In the genomic region with DNA sequence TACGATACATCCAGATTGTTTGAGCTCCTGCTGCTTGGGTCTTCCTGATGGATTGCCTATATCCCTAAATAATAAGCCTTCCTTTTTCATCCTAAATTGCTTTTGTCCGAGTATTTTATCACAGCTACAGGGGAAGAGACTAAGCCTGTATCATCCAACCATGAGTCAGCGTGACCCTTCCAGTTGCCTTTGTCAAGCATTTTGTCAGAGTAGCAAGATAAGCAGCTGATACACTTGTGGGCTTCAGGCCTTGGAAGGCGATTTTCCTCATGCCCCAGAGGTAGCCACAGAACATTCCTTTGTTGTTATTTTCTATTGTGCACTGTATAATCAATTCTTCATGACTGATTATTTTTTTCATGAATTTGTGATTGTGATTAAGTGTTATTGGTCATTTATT, we compare ENCODE assay signal across 28 mouse cellular contexts. TPM values are rescaled to one million over a fixed set of nuclear protein-coding genes. Genes with fewer than 3 reads are reported as not detected.
"Had no signal": no experiment of that assay in that cellular context is flagged by ENCODE, and none has a peak within 500 bp of the region (broad histone marks: within the 10 kb centered on the region; RNA-seq: fewer than 3 reads in every experiment).

No protein-coding gene starts in this region.

- H3K9me3 ChIP-seq: heart, embryonic 10.5 days; heart, embryonic 12.5 days; hindbrain, embryonic 13.5 days; hindbrain, embryonic 15.5 days; kidney, embryonic 15.5 days; limb, embryonic 13.5 days; limb, embryonic 15.5 days; liver, embryonic 12.5 days had no signal

- H3K4me1 ChIP-seq: hindbrain, embryonic 15.5 days; kidney, embryonic 15.5 days; limb, embryonic 13.5 days; limb, embryonic 15.5 days; liver, embryonic 12.5 days had no signal

- H3K4me2 ChIP-seq: heart, embryonic 12.5 days; hindbrain, embryonic 13.5 days; hindbrain, embryonic 15.5 days; kidney, embryonic 15.5 days; limb, embryonic 13.5 days; limb, embryonic 15.5 days; liver, embryonic 12.5 days had no signal

- H3K9ac ChIP-seq: heart, embryonic 12.5 days; hindbrain, embryonic 13.5 days; hindbrain, embryonic 15.5 days; kidney, embryonic 15.5 days; limb, embryonic 13.5 days; limb, embryonic 15.5 days; liver, embryonic 12.5 days had no signal

- DNase-seq: gastrocnemius, adult 2 months; gastrocnemius, postnatal 10 days; gastrocnemius, postnatal 25 days; heart, adult 18-20 months; heart, postnatal 10 days; heart, postnatal 36 days; kidney, adult 11 months; kidney, adult 2 months; kidney, adult 9 months; kidney, postnatal 14 days; kidney, postnatal 36 days; layer of hippocampus, adult 9-11 months; layer of hippocampus, postnatal 36 days; left cerebral cortex, postnatal 4 days had no signal

- ATAC-seq: hindbrain, postnatal 0 days; intestine, embryonic 16.5 days; liver, embryonic 12.5 days had no signal

- H3K4me3 ChIP-seq: gastrocnemius, adult 2 months; heart, embryonic 10.5 days; heart, embryonic 12.5 days; hindbrain, embryonic 13.5 days; hindbrain, embryonic 15.5 days; kidney, embryonic 15.5 days; limb, embryonic 13.5 days; limb, embryonic 15.5 days; liver, embryonic 12.5 days had no signal

- H3K36me3 ChIP-seq: heart, embryonic 10.5 days; heart, embryonic 12.5 days; hindbrain, embryonic 13.5 days; hindbrain, embryonic 15.5 days; kidney, embryonic 15.5 days; limb, embryonic 13.5 days; limb, embryonic 15.5 days; liver, embryonic 12.5 days had no signal

- H3K27ac ChIP-seq: gastrocnemius, adult 2 months; heart, embryonic 10.5 days; hindbrain, embryonic 13.5 days; hindbrain, embryonic 15.5 days; hindbrain, postnatal 0 days; kidney, embryonic 15.5 days; kidney, postnatal 0 days; limb, embryonic 13.5 days; limb, embryonic 15.5 days; liver, embryonic 12.5 days had no signal

- H3K27me3 ChIP-seq: heart, embryonic 12.5 days; hindbrain, embryonic 13.5 days; hindbrain, embryonic 15.5 days; kidney, embryonic 15.5 days; limb, embryonic 13.5 days; limb, embryonic 15.5 days; liver, embryonic 12.5 days had no signal

RNA-seq across cellular contexts. Expression of a gene that starts 14.0 kb away (rescaled TPM):
- total RNA-seq: gastrocnemius, adult 2 months; gastrocnemius, postnatal 25 days; heart, adult 18-20 months; heart, postnatal 10 days; heart, postnatal 36 days; hematopoietic stem cell, adult 5-6 weeks; liver, adult 2 months had no signal
- polyA plus RNA-seq: large intestine, adult 2 months; liver, adult 2 months; liver, embryonic 12.5 days had no signal
